Mouse (Mus musculus) layer of hippocampus, postnatal 14 days (tissue): ENCODE results near the gene Ndufc2. TPM values are rescaled to one million over a fixed set of nuclear protein-coding genes. Genes with fewer than 3 reads are reported as not detected.
A peak's percentile ranks its signal among the peaks of the same experiment; 100 is the strongest.

Source experiments
- DNase-seq, 2 experiments: peaks; one replicate each; pipeline ENCODE4 v3.0.0; 2021 to 2022; ENCODE audit warnings: low spot score in 2 of 2, mixed read lengths in 1 of 2
- total RNA-seq, 2 experiments: library from RNA; stranded (reverse); gene quantifications; 2 replicates each; pipeline ENCODE4 v1.2.3; 2021

The Ndufc2 gene
- total RNA-seq, 2 experiments from 2014 or later = 267 TPM

- DNase-seq = peak in 1 of 2 experiments; percentile 51
Measured at GRCm38 (mm10) chr7:97386106-97386805, 13.5 kb upstream of the Ndufc2 start.

GRCm38 (mm10) chr7:97386806-97387370 lies 12.9 kb upstream of the Ndufc2 start:
- DNase-seq = peak; percentile 81 to 95

- DNase-seq = no peak
Measured at GRCm38 (mm10) chr7:97387561-97388147, 12.1 kb upstream of the Ndufc2 start.

- no peak for DNase-seq
Measured at GRCm38 (mm10) chr7:97388541-97388940, 11.3 kb upstream of the Ndufc2 start.

- peak in 1 of 2 experiments; percentile 67 for DNase-seq
Measured at GRCm38 (mm10) chr7:97391293-97392078, 8.3 kb upstream of the Ndufc2 start.

- DNase-seq = no peak
Measured at GRCm38 (mm10) chr7:97392079-97392445, 7.7 kb upstream of the Ndufc2 start.

- no peak for DNase-seq
Measured at GRCm38 (mm10) chr7:97394375-97394774, 5.4 kb upstream of the Ndufc2 start.

- no peak for DNase-seq
Measured at GRCm38 (mm10) chr7:97398943-97399342, 860 bp upstream of the Ndufc2 start.

GRCm38 (mm10) chr7:97407145-97407544 lies 7.3 kb downstream of the Ndufc2 start:
- no peak for DNase-seq

- DNase-seq = no peak
Measured at GRCm38 (mm10) chr7:97411106-97411505, 11.3 kb downstream of the Ndufc2 start.

GRCm38 (mm10) chr7:97411575-97411974 lies 11.8 kb downstream of the Ndufc2 start:
- DNase-seq = no peak

GRCm38 (mm10) chr7:97413981-97414380 lies 14.2 kb downstream of the Ndufc2 start:
- DNase-seq = no peak

GRCm38 (mm10) chr7:97414426-97414825 lies 14.6 kb downstream of the Ndufc2 start:
- no peak for DNase-seq

- no peak for DNase-seq
Measured at GRCm38 (mm10) chr7:97414915-97415687, 15.3 kb downstream of the Ndufc2 start.

GRCm38 (mm10) chr7:97416473-97416872 lies 16.7 kb downstream of the Ndufc2 start:
- no peak for DNase-seq

GRCm38 (mm10) chr7:97416906-97417777 lies 17.3 kb downstream of the Ndufc2 start, which contains the start of gene Thrsp:
Thrsp (minus strand) TSS chr7:97417730.
- peak; percentile 75 to 91 for DNase-seq

- DNase-seq = no peak
Measured at GRCm38 (mm10) chr7:97418717-97419116, 18.9 kb downstream of the Ndufc2 start.

GRCm38 (mm10) chr7:97419163-97419562 lies 19.4 kb downstream of the Ndufc2 start:
- DNase-seq = no peak

- no peak for DNase-seq
Measured at GRCm38 (mm10) chr7:97420406-97420805, 20.6 kb downstream of the Ndufc2 start.
